Mouse (Mus musculus) hindbrain, postnatal 0 days (tissue): Measurements from ENCODE around the gene Cyp2d11. TPM values are rescaled to one million over a fixed set of nuclear protein-coding genes. Genes with fewer than 3 reads are reported as not detected.

ENCODE experiments used
- ATAC-seq: fragments of 200-750 bp; cut with Nextera tagmentation; 2 replicates; pipeline ENCODE4 v1.8.0; 2017; ENCODE audit warnings: mild to moderate bottlenecking, moderate TSS enrichment, moderate library complexity
- DNase-seq: peaks from one replicate; pipeline ENCODE4 v3.0.0-alpha.2; 2015; ENCODE audit warnings: low spot score
- H3K27ac ChIP-seq: fragments of 300-500 bp; sonication (generic); 2 replicates; pipeline ENCODE4 v1.5.1; 2014; ENCODE audit warnings: mild to moderate bottlenecking
- H3K27me3 ChIP-seq: fragments of 300-500 bp; sonication (generic); 2 replicates; pipeline ENCODE4 v1.6.1; 2014; ENCODE audit warnings: low read length, mixed read lengths; ENCODE audit not compliant: insufficient read depth
- H3K36me3 ChIP-seq: fragments of 300-500 bp; sonication (generic); 2 replicates; pipeline ENCODE4 v1.6.1; 2014; ENCODE audit warnings: low read length, mixed read lengths; ENCODE audit not compliant: insufficient read depth
- H3K4me1 ChIP-seq: fragments of 300-500 bp; sonication (generic); 2 replicates; pipeline ENCODE4 v1.6.1; 2014; ENCODE audit warnings: antibody characterized with exemption, low read length, mixed read lengths; ENCODE audit not compliant: insufficient read depth
- H3K4me2 ChIP-seq: fragments of 300-500 bp; sonication (generic); 2 replicates; pipeline ENCODE4 v1.6.1; 2014; ENCODE audit warnings: low read depth, mild to moderate bottlenecking, low read length, moderate library complexity, mixed read lengths
- H3K4me3 ChIP-seq: fragments of 300-500 bp; sonication (generic); 2 replicates; pipeline ENCODE4 v1.5.1; 2014; ENCODE audit warnings: low read length
- H3K9ac ChIP-seq: fragments of 300-500 bp; sonication (generic); replicated peaks from 2 replicates; pipeline ENCODE4 v1.6.1; 2014; ENCODE audit warnings: mild to moderate bottlenecking, low read length, moderate library complexity, mixed read lengths
- H3K9me3 ChIP-seq: fragments of 300-500 bp; sonication (generic); 2 replicates; pipeline ENCODE4 v1.6.1; 2016; ENCODE audit warnings: low read length, mixed read lengths
- CTCF ChIP-seq: IDR thresholded peaks from 2 replicates; pipeline ENCODE4 v1.5.1; 2016; ENCODE audit warnings: antibody characterized with exemption, control low read depth, low read depth
- WGBS: fragments of 180-500 bp; shearing (Covaris S2); extraction: QIAGEN DNeasy Blood & Tissue Kit; methylation state at CpG from one replicate; pipeline ENCODE4 v1.1.7; 2014; 5-methylcytosine and 5-hydroxymethylcytosine counted together
- polyA plus RNA-seq: library from polyadenylated mRNA; unstranded; fragments of >200 nt; fragmentation: Nextera tagmentation; extraction: Ambion mirVana; gene quantifications from 2 replicates; pipeline ENCODE4 v1.2.1, GENCODE M21; 2015
- total RNA-seq: library from RNA; depleted of rRNA; stranded (reverse); fragments of >200 nt; gene quantifications from 2 replicates; pipeline ENCODE4 v1.2.3, GENCODE M21; 2014

The Cyp2d11 gene
- total and polyA plus RNA-seq, 2 experiments from 2014 or later: not detected

DNA sequence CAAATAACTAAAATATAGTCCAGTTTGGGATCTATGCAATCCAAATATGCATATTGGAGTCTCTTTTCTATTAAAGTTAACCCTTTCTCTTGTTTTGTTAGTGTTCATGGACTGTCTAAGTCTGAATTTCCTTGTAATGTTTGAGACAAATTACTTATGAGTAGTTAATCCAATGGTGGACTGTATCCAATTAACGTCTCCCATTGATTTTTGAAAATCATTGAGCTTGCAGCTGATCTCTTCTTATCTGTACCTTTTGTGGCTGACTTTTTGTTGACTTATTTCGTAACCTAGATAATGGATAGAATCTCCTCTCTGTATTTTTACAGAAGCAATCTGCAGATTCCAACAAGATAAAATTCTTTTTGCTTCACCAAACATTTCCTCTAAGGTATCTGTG is 11.4 kb downstream of the Cyp2d11 start:
- no peak overlapping the region for H3K27ac ChIP-seq
- no peak overlapping the region for H3K4me3 ChIP-seq
- ATAC-seq: no peak
- H3K36me3 ChIP-seq: no peaks in the 10 kb centered on the region
- H3K27me3 ChIP-seq: no peaks in the 10 kb centered on the region
- no peak for TF ChIP-seq CTCF
- no peaks in the 10 kb centered on the region for H3K9me3 ChIP-seq
- H3K4me2 ChIP-seq: no peak overlapping the region
- no peak overlapping the region for H3K9ac ChIP-seq
- DNase-seq: no peak
- H3K4me1 ChIP-seq: 0 out of 2 replicates have a peak, but pooled peaks cover 3% of the 10 kb centered on the region
- 93% methylated on average over 2 of the region's 2 CpGs for WGBS

DNA sequence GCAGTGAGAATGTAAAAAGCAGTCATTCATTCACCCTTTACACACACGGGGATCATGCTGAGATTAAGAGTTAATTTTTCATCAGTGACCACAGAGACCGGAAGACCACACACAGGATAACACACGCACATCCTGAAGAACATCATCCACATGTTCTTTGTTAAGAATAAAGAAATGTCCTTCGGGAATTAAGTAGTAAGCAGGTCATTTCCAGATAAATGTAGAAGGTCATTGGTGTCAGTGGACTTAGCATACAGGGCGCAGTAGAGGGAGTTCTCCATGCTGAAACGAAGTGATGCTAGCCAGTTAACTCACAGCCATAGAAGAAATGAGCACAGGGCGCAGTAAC is 13.1 kb downstream of the Cyp2d11 start:
- 31% methylated on average over 7 of the region's 7 CpGs for WGBS
- Histone ChIP-seq H3K27ac (no peak overlapping the region), H3K9ac (no peak overlapping the region; the same call in 1 of the 2 replicates), H3K4me1 (peaks cover 3% of the 10 kb centered on the region; the same call in 1 of the 2 replicates), H3K4me2 (peak overlapping the region; percentile 59), H3K4me3 (peak overlapping the region; percentile 26), H3K9me3 (no peaks in the 10 kb centered on the region), H3K27me3 (no peaks in the 10 kb centered on the region), H3K36me3 (no peaks in the 10 kb centered on the region)
- TF ChIP-seq CTCF: no peak
- DNase-seq (no peak), ATAC-seq (no peak)

GRCm38 (mm10) chr15:82379871-82380713 is 13.7 kb downstream of the Cyp2d11 start, which contains the start of gene Cyp2d22:
TSS of gene Cyp2d22 (minus strand) at chr15:82380260.
- Histone ChIP-seq H3K9me3 (no peaks in the 10 kb centered on the region), H3K4me3 (peak within 1 kb of the TSS; percentile 26), H3K27ac (peak within 1 kb of the TSS; percentile 69; the same call in 1 of the 2 replicates), H3K4me1 (peaks cover 3% of the 10 kb centered on the region; the same call in 1 of the 2 replicates), H3K36me3 (no peaks in the 10 kb centered on the region), H3K27me3 (no peaks in the 10 kb centered on the region), H3K9ac (peak within 1 kb of the TSS; percentile 3), H3K4me2 (peak within 1 kb of the TSS; percentile 59)
- 2% methylated on average over 18 of the region's 24 CpGs for WGBS
- DNase-seq: peak; percentile 27
- peak; percentile 68; the same call in 1 of the 2 replicates for ATAC-seq
- no peak for TF ChIP-seq CTCF

DNA sequence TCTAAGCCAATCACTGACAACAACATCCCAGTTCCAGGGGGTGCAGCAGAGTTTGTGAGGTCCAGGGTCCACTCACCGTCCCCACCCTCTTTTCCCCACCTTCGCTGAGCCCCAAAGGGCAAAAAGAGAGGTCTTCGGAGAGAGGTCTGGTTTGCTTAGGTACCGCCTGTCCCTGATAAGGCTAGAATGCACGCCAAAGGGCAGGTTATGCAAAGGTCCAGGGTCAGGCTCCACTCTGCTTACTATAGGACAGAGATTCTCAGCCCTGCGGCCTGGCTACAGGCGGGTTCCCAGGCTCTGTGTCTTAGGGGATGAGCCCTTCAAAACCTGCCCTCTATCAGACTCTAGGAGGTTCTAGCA is 14.3 kb downstream of the Cyp2d11 start:
- peak overlapping the region; percentile 26 for H3K4me3 ChIP-seq
- peaks cover 3% of the 10 kb centered on the region; the same call in 1 of the 2 replicates for H3K4me1 ChIP-seq
- no peaks in the 10 kb centered on the region for H3K27me3 ChIP-seq
- TF ChIP-seq CTCF: no peak
- no peaks in the 10 kb centered on the region for H3K9me3 ChIP-seq
- DNase-seq: no peak
- peak overlapping the region; percentile 59 for H3K4me2 ChIP-seq
- peak overlapping the region; percentile 3; the same call in 1 of the 2 replicates for H3K9ac ChIP-seq
- ATAC-seq: peak; percentile 9; the same call in 1 of the 2 replicates
- H3K27ac ChIP-seq: peak overlapping the region; percentile 69; the same call in 1 of the 2 replicates
- no peaks in the 10 kb centered on the region for H3K36me3 ChIP-seq
- 37% methylated on average over 7 of the region's 7 CpGs for WGBS

GRCm38 (mm10) chr15:82378261-82379180 is 15.3 kb downstream of the Cyp2d11 start:
- DNase-seq: peak; percentile 36

GRCm38 (mm10) chr15:82377701-82378100 is 16.1 kb downstream of the Cyp2d11 start:
- Histone ChIP-seq H3K4me2 (no peak overlapping the region), H3K9me3 (no peaks in the 10 kb centered on the region), H3K36me3 (no peaks in the 10 kb centered on the region), H3K4me3 (no peak overlapping the region), H3K9ac (no peak overlapping the region), H3K4me1 (peaks cover 3% of the 10 kb centered on the region; the same call in 1 of the 2 replicates), H3K27me3 (no peaks in the 10 kb centered on the region), H3K27ac (peak overlapping the region; percentile 69; the same call in 1 of the 2 replicates)
- TF ChIP-seq CTCF: no peak
- DNase-seq (no peak), ATAC-seq (no peak)
- 73% methylated on average over 5 of the region's 5 CpGs for WGBS

More at GRCm38 (mm10) chr15:82378261-82379180, 15.3 kb downstream of the Cyp2d11 start:
- H3K4me1 ChIP-seq: peaks cover 3% of the 10 kb centered on the region; the same call in 1 of the 2 replicates
- H3K9me3 ChIP-seq: no peaks in the 10 kb centered on the region
- 0 out of 2 replicates have a peak, but pooled peaks have one; percentile 52 for ATAC-seq
- no peak overlapping the region for H3K4me3 ChIP-seq
- no peak overlapping the region for H3K4me2 ChIP-seq
- no peak for TF ChIP-seq CTCF
- H3K27me3 ChIP-seq: no peaks in the 10 kb centered on the region
- H3K9ac ChIP-seq: no peak overlapping the region
- H3K27ac ChIP-seq: peak overlapping the region; percentile 69
- WGBS: 40% methylated on average over 15 of the region's 15 CpGs
- H3K36me3 ChIP-seq: no peaks in the 10 kb centered on the region
